Mouse (Mus musculus) megakaryocyte-erythroid progenitor cell, adult 5 weeks (primary cell): ENCODE data around the gene Tor1aip2. TPM values are rescaled to one million over a fixed set of nuclear protein-coding genes. Genes with fewer than 3 reads are reported as not detected.

Experiments
- polyA plus RNA-seq: library from polyadenylated mRNA; stranded (reverse); fragments of >175 nt; gene quantifications from 2 replicates; pipeline ENCODE4 v1.2.3, GENCODE M21; 2012

Tor1aip2 gene
- polyA plus RNA-seq = 10.4 and 14.3 TPM in 2 replicates

GRCm38 (mm10) chr1:156035269-156035929 is at the start of gene Tor1aip2:
Tor1aip2 (plus strand) TSS chr1:156035403.

DNA sequence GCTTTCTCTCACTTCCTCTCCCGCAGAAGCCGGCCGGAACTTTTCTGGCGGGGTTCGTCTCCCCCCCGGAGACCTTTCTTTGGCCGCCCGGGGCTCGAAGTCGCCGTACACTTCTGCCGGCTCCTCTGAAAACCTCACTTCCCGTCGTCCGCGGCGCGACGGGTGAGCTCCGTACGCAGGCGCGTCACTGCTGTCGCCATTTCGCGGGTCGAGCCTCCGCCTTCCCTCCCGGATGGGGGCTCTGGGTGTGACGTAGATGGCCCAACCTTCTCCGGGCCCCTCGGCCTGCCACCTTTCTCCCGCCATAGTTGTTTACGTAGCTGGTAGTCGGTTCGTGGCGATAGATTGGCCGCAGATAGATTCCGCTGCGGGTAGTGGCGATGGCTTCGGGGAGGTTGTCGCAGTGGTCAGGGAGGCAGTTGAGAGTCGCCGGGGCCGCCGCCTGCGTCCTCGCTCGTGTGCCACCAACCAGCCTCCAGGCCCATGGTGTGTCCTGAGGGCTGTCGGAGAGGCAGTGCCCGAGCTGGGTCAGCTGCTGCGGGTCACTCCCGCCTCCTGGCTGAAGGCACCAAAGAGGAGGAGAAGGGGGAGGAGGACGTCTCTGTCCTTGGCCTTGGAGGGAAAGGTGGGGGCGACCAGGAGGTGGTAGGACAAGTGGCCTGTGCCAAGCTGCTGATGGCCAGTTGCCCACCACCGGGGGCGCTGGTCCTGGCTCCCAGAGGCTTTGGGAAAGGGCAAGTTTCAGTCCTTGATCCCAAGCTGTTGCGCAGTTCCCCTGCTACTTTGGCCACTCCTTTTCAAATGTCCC is 931 bp downstream of the Tor1aip2 start, which contains the start of gene Tor1aip1:
Gene Tor1aip1 (minus strand): TSS at position 551 of the 808 bp plus-strand sequence.

Other genes with a start within 250 kb of the Tor1aip2 start
- gene Qsox1, start 222.5 kb upstream of the Tor1aip2 start, polyA plus RNA-seq = 26.3 and 28.6 TPM in 2 replicates
- gene Cep350, start 62.1 kb upstream of the Tor1aip2 start, polyA plus RNA-seq = 3.7 and 5.5 TPM in 2 replicates
- 89.2 and 93.9 TPM in 2 replicates for gene Tor1aip1, start 1.1 kb downstream of the Tor1aip2 start, polyA plus RNA-seq
- 0.01 and 0.02 TPM in 2 replicates for gene Fam163a, start 169.6 kb downstream of the Tor1aip2 start, polyA plus RNA-seq